Comparison of ENCODE assay signal across 8 mouse cellular contexts in genomic region chr13:23516822-23517602, GRCm38 (mm10). TPM values are rescaled to one million over a fixed set of nuclear protein-coding genes. Genes with fewer than 3 reads are reported as not detected.
A peak's percentile ranks its signal among the peaks of the same experiment; 100 is the strongest.
DNase-seq lines count a peak whose midpoint lies in the region; ATAC-seq lines count a peak whose summit lies in the region.

No protein-coding gene starts in this region.

- peak overlapping the region; percentile 60 for H3K4me2 ChIP-seq in intestine, embryonic 16.5 days (ENCODE audit: low read depth, low read length)
- peak overlapping the region; percentile 77 for H3K4me2 ChIP-seq in limb, embryonic 15.5 days
- H3K4me2 ChIP-seq in midbrain, embryonic 16.5 days (ENCODE audit: low read length), result peak overlapping the region; percentile 85

- 0 out of 2 replicates have a peak overlapping the region, but pooled peaks have one; percentile 74 for H3K27ac ChIP-seq in intestine, embryonic 16.5 days (ENCODE audit: low read length)
- H3K27ac ChIP-seq in limb, embryonic 15.5 days, result peak overlapping the region; percentile 88
- H3K27ac ChIP-seq in midbrain, embryonic 16.5 days (ENCODE audit: low read length), result peak overlapping the region; percentile 42; the same call in 1 of the 2 replicates

- H3K4me1 ChIP-seq in intestine, embryonic 16.5 days (ENCODE audit: control insufficient read depth, insufficient read depth, low read length), result 0 out of 2 replicates have a peak, but pooled peaks cover 4% of the 10 kb centered on the region
- peaks cover 2% of the 10 kb centered on the region; the same call in 1 of the 2 replicates for H3K4me1 ChIP-seq in limb, embryonic 15.5 days
- peaks cover 9% of the 10 kb centered on the region; the same call in 1 of the 2 replicates for H3K4me1 ChIP-seq in midbrain, embryonic 16.5 days (ENCODE audit: control insufficient read depth, insufficient read depth, low read length)

- H3K9ac ChIP-seq in intestine, embryonic 16.5 days (ENCODE audit: low read depth, low read length), result 0 out of 2 replicates have a peak overlapping the region, but pooled peaks have one; percentile 58
- H3K9ac ChIP-seq in limb, embryonic 15.5 days, result no peak overlapping the region
- H3K9ac ChIP-seq in midbrain, embryonic 16.5 days (ENCODE audit: low read depth, low read length), result 0 out of 2 replicates have a peak overlapping the region, but pooled peaks have one; percentile 48

- ATAC-seq in granulocyte monocyte progenitor cell, adult 5-6 weeks (replicated peaks; ENCODE audit: poor library complexity, severe bottlenecking), result peak; percentile 28; the same call in 1 of the 2 replicates
- peak; percentile 76 for ATAC-seq in intestine, embryonic 16.5 days
- ATAC-seq in limb, embryonic 15.5 days (ENCODE audit: insufficient number of reproducible peaks, low FRiP score, low TSS enrichment, low read depth), result peak; percentile 52; the same call in 1 of the 2 replicates
- peak; percentile 74 for ATAC-seq in midbrain, embryonic 16.5 days

- no peaks in the 10 kb centered on the region for H3K9me3 ChIP-seq in intestine, embryonic 16.5 days (ENCODE audit: control insufficient read depth, low read length)
- H3K9me3 ChIP-seq in limb, embryonic 15.5 days, result no peaks in the 10 kb centered on the region
- H3K9me3 ChIP-seq in midbrain, embryonic 16.5 days (replicated peaks; ENCODE audit: control insufficient read depth, low read length, poor library complexity, severe bottlenecking), result no peaks in the 10 kb centered on the region

- peak overlapping the region; percentile 50 for H3K4me3 ChIP-seq in intestine, embryonic 16.5 days (ENCODE audit: low read length)
- peak overlapping the region; percentile 51 for H3K4me3 ChIP-seq in limb, embryonic 15.5 days
- H3K4me3 ChIP-seq in midbrain, embryonic 16.5 days (ENCODE audit: low read depth, low read length), result peak overlapping the region; percentile 51

- H3K27me3 ChIP-seq in intestine, embryonic 16.5 days (replicated peaks; ENCODE audit: control insufficient read depth, insufficient read depth, low read length), result no peaks in the 10 kb centered on the region
- no peaks in the 10 kb centered on the region for H3K27me3 ChIP-seq in limb, embryonic 15.5 days
- H3K27me3 ChIP-seq in midbrain, embryonic 16.5 days (ENCODE audit: control insufficient read depth, insufficient read depth, low read depth, low read length), result no peaks in the 10 kb centered on the region
- H3K27me3 ChIP-seq in splenic B cell, adult 2 months (ENCODE audit: control insufficient read depth, insufficient read depth, low read length, poor library complexity, severe bottlenecking), result no peaks in the 10 kb centered on the region

- WGBS in intestine, embryonic 16.5 days, result under 1% methylated on average over 19 of the region's 19 CpGs
- under 1% methylated on average over 19 of the region's 19 CpGs for WGBS in limb, embryonic 15.5 days
- under 1% methylated on average over 19 of the region's 19 CpGs for WGBS in midbrain, embryonic 16.5 days

- H3K36me3 ChIP-seq in intestine, embryonic 16.5 days (ENCODE audit: control insufficient read depth, insufficient read depth, low read length), result no peaks in the 10 kb centered on the region
- no peaks in the 10 kb centered on the region for H3K36me3 ChIP-seq in limb, embryonic 15.5 days
- no peaks in the 10 kb centered on the region for H3K36me3 ChIP-seq in midbrain, embryonic 16.5 days (ENCODE audit: control insufficient read depth, insufficient read depth, low read length)
- H3K36me3 ChIP-seq in splenic B cell, adult 2 months (ENCODE audit: control insufficient read depth, insufficient read depth, low read length, poor library complexity, severe bottlenecking), result no peaks in the 10 kb centered on the region

- DNase-seq in ovary, postnatal 14 days (ENCODE audit: low spot score), result peak; percentile 61
- DNase-seq in ovary, postnatal 10 days (ENCODE audit: low spot score), result no peak
- peak; percentile 90 for DNase-seq in embryo, embryonic 10.5 days (ENCODE audit: low spot score)
- DNase-seq in splenic B cell, adult 2 months (ENCODE audit: low read depth, low spot score), result peak; percentile 90

RNA-seq across cellular contexts. Expression of gene Hist1h4h, which starts 13.8 kb away (rescaled TPM):
- 19.7 and 101 TPM in 2 replicates for total RNA-seq in granulocyte monocyte progenitor cell, adult 5-6 weeks (2014; fragmentation: Nextera tagmentation)
- total RNA-seq in granulocyte monocyte progenitor cell, adult 5-6 weeks (2017), result 1,184 and 1,507 TPM in 2 replicates
- 3.5 and 3.7 TPM in 2 replicates for polyA plus RNA-seq in intestine, embryonic 16.5 days (2015; fragmentation: Nextera tagmentation; extraction: Ambion mirVana)
- polyA plus RNA-seq in limb, embryonic 15.5 days (2015; fragmentation: Nextera tagmentation; extraction: Ambion mirVana), result 4.8 and 6.3 TPM in 2 replicates
- polyA plus RNA-seq in midbrain, embryonic 16.5 days (2015; fragmentation: Nextera tagmentation; extraction: Ambion mirVana), result 1.5 and 3.0 TPM in 2 replicates

RNA-seq across cellular contexts. Expression of gene Hist1h2af, which starts 16.7 kb away (rescaled TPM):
- total RNA-seq in granulocyte monocyte progenitor cell, adult 5-6 weeks (2014; fragmentation: Nextera tagmentation), result 23.5 TPM in 1 of 2 replicates, not detected in the other
- total RNA-seq in granulocyte monocyte progenitor cell, adult 5-6 weeks (2017), result 2,010 and 2,453 TPM in 2 replicates
- polyA plus RNA-seq in intestine, embryonic 16.5 days (2015; fragmentation: Nextera tagmentation; extraction: Ambion mirVana), result 2.5 and 3.6 TPM in 2 replicates
- 4.1 and 7.5 TPM in 2 replicates for polyA plus RNA-seq in limb, embryonic 15.5 days (2015; fragmentation: Nextera tagmentation; extraction: Ambion mirVana)
- not detected in 2 replicates for polyA plus RNA-seq in midbrain, embryonic 16.5 days (2015; fragmentation: Nextera tagmentation; extraction: Ambion mirVana)

RNA-seq across cellular contexts. Expression of gene Hist1h3g, which starts 18.2 kb away (rescaled TPM):
- total RNA-seq in granulocyte monocyte progenitor cell, adult 5-6 weeks (2014; fragmentation: Nextera tagmentation), result 60.4 and 108 TPM in 2 replicates
- total RNA-seq in granulocyte monocyte progenitor cell, adult 5-6 weeks (2017), result 191 and 281 TPM in 2 replicates
- polyA plus RNA-seq in intestine, embryonic 16.5 days (2015; fragmentation: Nextera tagmentation; extraction: Ambion mirVana), result 2.6 and 3.7 TPM in 2 replicates
- 3.4 and 5.4 TPM in 2 replicates for polyA plus RNA-seq in limb, embryonic 15.5 days (2015; fragmentation: Nextera tagmentation; extraction: Ambion mirVana)
- polyA plus RNA-seq in midbrain, embryonic 16.5 days (2015; fragmentation: Nextera tagmentation; extraction: Ambion mirVana), result not detected in 2 replicates

RNA-seq across cellular contexts. Expression of gene Hist1h2bh, which starts 26.2 kb away (rescaled TPM):
- 17.1 and 20.3 TPM in 2 replicates for total RNA-seq in granulocyte monocyte progenitor cell, adult 5-6 weeks (2014; fragmentation: Nextera tagmentation)
- total RNA-seq in granulocyte monocyte progenitor cell, adult 5-6 weeks (2017), result 126 and 172 TPM in 2 replicates
- polyA plus RNA-seq in intestine, embryonic 16.5 days (2015; fragmentation: Nextera tagmentation; extraction: Ambion mirVana), result 0.65 and 0.94 TPM in 2 replicates
- polyA plus RNA-seq in limb, embryonic 15.5 days (2015; fragmentation: Nextera tagmentation; extraction: Ambion mirVana), result 0.77 and 0.83 TPM in 2 replicates
- 0.27 TPM in 1 of 2 replicates, not detected in the other for polyA plus RNA-seq in midbrain, embryonic 16.5 days (2015; fragmentation: Nextera tagmentation; extraction: Ambion mirVana)

RNA-seq across cellular contexts. Expression of gene Hist1h3f, which starts 26.8 kb away (rescaled TPM):
- 4.9 and 8.2 TPM in 2 replicates for total RNA-seq in granulocyte monocyte progenitor cell, adult 5-6 weeks (2014; fragmentation: Nextera tagmentation)
- total RNA-seq in granulocyte monocyte progenitor cell, adult 5-6 weeks (2017), result 77.5 and 127 TPM in 2 replicates
- 0.44 and 0.60 TPM in 2 replicates for polyA plus RNA-seq in intestine, embryonic 16.5 days (2015; fragmentation: Nextera tagmentation; extraction: Ambion mirVana)
- 1.1 TPM in 1 of 2 replicates, not detected in the other for polyA plus RNA-seq in limb, embryonic 15.5 days (2015; fragmentation: Nextera tagmentation; extraction: Ambion mirVana)
- polyA plus RNA-seq in midbrain, embryonic 16.5 days (2015; fragmentation: Nextera tagmentation; extraction: Ambion mirVana), result not detected in 2 replicates
